Mouse (Mus musculus) layer of hippocampus, adult 9-10 months (tissue): ENCODE data around the gene Lrrc8c.

ENCODE experiments used
- DNase-seq: peaks from one replicate; pipeline ENCODE4 v3.0.0; 2022; ENCODE audit warnings: low spot score

Lrrc8c gene

DNA sequence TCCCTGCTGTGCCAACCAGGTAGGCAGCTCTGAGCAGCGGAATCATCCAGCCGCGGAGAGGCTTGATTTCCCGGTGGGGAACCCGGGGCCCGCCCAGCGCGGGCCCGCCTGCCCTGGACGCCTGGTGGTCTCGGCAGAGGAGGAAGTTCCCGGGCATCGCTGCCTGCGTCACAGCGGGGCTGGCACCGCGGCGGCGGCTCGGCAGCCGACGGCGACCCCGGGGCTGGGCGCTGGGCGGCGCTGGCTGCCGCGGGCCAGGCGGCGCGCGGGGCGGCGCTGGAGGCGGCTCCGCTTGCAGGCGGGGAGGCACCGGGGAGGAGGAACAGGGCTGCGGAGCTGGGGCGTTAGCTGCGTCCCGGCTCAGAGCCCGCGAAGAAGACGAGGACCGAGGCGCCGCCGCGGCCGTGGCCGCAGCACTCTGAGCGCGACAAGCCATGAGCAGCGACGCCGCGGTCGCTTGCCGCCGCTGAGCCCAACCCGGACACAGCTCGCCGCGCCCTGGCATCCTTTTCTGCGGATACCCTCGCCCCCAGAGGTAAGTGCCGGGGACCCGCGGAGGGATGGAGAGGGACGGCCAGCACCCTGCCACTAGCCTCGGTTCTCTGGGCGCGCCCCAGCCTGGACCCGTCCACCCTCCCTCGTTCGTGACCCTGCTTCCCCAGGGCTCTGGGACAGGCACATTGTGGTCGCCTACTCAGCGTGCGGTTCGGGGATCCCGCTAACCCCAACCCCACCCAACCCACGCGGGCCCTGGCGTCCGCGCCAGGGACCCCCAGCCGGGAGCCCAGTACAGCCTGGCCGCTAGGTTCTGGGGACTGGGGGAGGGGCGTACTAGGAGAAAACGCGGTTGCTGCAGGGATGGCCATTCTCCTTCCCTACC is at the start of gene Lrrc8c:
Gene Lrrc8c (plus strand): TSS at position 293 of the 880 bp plus-strand sequence.
- no peak for DNase-seq

DNA sequence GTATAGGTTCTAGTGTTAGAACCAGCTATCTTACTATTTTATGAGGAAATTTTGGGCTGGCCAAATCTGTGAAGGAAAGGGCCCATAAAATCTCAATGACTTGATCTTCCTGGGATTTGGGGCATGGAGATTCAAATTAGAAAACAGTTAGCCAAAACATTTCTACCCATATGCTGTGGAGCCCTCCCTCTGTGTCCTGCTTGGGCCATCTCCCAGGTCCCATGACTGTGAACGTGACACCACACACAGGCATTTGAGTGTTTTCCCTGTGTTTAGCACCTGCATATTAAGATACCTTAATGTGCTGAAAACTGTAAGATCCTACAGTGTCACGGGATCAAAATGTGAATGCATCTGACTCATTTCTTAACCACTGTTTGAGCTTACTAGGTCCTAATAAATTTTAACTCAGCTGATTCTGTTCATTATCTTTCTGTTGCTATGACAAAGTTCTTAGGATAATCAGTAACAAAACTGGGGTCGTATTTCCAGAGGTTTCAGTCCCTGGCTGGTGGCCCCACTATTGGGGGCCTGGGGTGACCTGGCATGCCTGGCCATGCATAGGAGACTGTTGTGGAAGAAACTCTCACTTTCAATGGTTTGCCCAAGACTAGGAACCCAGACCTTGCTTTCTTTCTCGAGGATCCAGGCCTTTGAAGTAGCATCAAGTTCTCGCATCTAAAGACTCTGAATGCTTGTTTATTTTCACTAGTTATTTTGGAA is 46.0 kb upstream of the Lrrc8c start:
- no peak for DNase-seq

DNA sequence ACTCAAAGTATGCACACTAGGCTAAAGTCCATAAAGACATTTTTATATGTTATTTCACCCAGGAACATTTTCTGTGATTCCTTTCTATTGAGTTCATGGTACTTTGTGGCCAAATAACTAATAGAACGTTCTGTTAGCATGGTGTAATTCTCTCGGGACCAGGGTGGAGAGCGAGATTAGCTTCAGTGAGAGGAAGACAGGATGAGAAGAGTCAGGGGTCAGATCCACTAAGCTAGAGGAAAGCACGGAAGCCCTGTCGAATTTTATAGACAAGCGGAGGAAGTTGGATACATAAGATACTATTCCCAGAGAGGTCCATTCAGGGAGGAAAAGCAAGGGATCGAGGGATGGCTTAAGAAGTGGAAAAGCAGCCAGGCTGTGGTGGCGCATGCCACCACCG is 41.7 kb upstream of the Lrrc8c start:
- DNase-seq: no peak

DNA sequence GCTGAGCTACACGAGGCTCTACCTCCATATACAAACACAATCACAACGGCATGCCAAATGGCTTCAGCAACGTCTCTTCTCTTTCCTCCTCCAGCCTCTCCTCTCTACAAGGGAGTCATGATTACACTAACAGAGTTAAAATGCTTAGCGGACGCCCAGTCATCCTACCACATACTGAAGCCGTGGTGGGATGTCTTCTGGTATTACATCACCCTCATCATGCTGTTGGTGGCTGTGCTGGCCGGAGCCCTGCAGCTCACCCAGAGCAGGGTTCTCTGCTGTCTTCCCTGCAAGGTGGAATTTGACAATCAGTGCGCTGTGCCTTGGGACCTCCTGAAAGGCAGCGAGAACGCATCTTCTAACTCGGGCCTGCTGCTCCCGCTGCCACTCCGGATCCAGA is 39.5 kb upstream of the Lrrc8c start:
- no peak for DNase-seq

DNA sequence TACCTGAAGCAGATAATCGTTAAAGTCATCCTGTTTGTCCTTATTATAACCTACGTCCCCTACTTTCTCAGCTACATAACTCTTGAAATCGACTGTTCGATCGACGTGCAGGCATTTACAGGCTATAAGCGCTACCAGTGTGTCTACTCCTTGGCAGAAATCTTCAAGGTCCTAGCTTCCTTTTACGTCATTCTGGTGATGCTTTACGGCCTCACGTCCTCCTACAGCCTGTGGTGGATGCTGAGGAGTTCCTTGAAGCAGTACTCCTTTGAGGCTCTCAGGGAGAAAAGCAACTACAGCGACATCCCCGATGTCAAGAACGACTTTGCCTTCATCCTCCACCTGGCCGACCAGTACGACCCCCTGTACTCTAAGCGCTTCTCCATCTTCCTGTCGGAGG is 38.6 kb upstream of the Lrrc8c start:
- DNase-seq: no peak

DNA sequence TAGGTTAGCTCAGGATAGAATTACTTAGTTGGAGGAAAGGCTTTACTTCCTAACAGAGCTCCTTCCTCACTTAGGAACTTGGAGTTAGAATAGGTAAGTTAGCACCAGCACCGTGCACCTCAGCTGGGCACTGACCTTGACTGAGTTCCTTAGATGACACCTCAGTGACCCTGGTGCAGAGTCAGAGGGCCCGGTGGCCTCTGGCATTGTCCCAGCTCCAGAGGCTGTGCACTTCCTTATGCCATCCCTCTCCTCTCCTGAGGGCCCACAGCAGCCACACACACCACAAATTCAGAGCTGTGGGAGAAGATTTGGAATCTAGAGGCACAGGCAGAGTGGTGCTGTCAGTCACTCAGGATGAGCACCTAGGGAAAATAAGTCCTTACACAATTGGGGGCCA is 35.6 kb upstream of the Lrrc8c start:
- DNase-seq: no peak

DNA sequence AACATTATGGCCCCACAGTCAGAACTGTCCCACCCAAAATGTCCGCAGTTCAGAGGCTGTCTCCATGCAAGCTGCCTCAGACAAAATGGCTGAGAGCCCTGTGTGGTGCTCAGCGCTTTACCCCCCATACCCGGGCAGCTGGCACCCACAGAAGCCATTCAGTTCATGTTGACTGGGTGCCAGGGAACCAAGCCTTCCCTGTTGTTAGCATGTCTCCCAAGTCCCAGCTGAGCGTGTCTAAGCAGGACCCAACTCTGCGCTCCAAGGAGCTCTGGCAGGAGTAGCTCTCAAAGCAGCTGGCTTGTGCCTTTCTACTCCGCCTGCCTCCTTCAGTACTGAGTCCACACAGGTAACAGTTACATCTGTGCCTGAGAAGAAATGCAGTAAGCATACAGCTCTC is 34.9 kb upstream of the Lrrc8c start:
- DNase-seq: no peak

DNA sequence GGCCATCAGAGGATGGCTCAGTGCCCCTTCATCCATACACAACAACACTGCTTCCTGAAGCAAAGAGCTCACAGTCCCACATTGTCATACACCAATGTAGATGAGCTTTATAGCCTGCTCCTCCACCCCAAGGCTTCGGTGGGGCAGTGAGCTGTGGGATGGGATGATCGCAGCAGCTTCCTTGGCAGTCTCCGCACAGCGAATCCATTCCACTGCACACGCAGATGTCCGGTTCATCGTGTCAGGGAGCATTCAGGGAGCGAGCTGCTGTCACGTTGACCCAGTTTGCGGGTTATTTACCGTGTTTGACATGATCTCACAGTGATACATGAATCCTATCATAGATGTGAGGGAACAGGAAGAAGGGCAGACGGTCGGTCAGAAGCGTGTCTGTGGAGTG is 34.3 kb upstream of the Lrrc8c start:
- no peak for DNase-seq

DNA sequence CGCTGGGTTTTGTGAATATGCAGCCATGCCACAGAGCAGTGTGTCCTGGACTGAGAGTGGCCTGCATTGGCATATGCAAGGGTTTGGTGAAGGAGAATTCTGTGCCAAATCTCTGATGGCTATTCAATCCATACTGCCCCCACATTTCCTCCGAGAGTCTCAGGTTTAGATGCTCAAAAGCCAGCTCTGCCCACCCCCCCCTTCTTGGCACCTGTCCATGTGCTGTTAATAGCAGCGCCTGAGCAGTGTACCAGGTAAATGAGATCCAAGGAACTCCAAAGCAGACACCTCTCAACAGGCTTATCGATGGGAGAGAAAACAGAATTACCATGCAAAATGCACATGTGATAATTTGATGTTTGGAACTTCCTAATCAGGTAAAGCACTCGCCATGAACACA is 29.0 kb upstream of the Lrrc8c start:
- no peak for DNase-seq

DNA sequence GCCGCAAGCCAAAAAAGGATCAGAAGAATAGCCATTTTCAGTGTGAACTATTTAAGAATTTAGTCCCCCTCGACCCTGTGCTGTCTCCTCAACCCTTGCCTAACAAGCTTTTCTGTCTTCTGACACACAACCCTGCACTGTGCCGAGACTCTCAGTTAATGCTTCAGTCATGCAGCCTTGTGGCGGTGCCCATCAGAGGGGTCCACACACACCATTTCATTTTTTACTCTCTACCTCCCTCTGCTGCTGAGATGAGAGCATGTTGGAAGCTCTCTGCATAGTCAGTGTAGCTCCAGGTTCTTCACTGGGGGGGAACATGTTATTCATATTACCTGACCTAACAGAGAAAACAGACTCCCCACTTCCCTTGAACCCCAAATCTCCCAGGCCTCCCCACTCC is 27.8 kb upstream of the Lrrc8c start:
- DNase-seq: no peak

DNA sequence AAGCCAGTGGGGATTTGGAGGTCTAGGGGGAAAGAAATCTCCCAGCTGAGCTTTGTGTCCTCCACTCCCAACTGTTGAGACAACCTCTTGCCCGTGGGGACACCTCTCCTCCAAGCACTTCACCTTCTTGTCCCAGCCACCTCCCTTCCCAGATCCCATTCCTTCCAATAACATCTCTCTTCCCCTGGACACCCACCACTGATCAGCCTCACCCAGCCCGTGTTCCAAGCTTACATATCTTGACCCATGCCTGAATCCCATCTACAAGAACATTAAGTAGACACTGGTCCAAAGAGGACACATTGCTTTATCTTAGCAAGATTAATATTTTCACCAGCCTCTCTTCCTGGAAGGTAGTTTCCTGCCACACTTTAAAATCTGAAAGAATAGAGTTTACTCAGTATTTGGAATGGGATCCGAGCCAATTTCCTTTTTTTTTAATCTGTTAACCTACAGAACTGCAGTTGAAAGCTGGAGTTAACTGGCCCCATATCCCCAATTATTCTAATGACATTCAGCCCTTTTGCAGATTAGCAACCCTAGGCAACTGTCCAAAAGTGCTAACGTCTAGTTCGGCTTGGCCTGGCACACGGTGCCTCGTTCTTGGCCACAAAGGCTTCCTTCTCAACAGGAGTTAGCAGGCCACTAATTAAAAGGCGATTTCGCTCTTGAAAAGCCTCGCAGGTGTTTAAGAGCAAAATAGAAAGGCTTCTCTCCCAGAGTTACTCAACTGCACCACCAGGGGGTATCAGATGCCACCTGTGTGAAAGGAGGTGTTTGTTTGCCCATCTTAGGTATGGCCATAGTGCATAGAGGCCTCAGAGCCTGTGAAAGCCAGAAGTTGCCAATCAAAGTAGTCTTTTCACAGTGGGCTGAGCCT is 26.6 kb upstream of the Lrrc8c start:
- DNase-seq: no peak

DNA sequence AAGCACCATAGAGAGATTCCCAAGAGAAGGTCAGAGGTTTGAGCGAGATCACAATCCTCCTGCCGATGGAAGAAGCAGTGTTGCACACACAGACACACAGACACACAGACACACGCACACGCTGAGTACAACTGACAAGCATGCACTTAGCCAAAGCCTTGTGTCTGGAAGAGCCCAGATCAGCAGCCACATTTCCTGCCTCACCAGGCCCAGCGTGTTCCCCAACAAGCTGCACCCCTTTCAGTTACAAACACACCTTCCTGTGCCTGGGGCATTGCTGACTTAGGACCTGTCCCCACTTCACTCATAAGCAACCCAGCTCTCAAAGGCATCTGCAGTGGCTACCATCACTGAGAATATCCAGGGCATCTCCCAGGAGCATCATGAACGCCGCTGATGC is 25.8 kb upstream of the Lrrc8c start:
- DNase-seq: no peak

DNA sequence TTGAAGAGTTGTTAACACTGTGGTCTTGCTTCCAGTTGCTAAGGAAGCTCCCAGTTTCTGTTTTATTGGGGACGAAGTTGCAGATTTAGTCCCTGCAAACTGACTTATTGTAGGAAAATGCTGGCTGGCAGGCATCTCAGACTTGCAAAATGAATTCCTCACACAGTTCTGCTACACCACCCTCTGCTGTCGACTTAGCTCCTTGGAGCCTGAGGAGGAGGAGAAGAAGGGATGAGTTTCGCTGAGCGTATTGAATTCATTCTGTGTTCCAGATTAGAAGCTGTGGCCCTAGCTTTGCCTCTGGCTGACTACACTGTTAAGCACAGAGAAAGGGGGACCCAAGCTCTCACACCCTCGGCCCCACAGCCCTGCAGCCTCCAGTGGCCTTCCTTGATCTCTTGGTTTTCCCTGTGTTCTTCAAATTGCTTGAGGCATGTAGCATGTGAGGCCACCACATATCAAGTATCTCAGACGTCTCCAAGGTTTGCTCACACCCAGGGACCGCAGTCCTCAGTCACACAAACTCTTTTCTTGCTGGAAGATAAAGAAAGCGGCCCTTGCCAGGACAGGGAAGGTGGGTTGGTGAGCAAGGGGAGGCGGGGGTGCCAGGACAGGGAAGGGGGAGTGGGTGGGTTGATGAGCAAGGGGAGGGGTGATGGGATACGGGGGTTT is 24.8 kb upstream of the Lrrc8c start:
- no peak for DNase-seq

DNA sequence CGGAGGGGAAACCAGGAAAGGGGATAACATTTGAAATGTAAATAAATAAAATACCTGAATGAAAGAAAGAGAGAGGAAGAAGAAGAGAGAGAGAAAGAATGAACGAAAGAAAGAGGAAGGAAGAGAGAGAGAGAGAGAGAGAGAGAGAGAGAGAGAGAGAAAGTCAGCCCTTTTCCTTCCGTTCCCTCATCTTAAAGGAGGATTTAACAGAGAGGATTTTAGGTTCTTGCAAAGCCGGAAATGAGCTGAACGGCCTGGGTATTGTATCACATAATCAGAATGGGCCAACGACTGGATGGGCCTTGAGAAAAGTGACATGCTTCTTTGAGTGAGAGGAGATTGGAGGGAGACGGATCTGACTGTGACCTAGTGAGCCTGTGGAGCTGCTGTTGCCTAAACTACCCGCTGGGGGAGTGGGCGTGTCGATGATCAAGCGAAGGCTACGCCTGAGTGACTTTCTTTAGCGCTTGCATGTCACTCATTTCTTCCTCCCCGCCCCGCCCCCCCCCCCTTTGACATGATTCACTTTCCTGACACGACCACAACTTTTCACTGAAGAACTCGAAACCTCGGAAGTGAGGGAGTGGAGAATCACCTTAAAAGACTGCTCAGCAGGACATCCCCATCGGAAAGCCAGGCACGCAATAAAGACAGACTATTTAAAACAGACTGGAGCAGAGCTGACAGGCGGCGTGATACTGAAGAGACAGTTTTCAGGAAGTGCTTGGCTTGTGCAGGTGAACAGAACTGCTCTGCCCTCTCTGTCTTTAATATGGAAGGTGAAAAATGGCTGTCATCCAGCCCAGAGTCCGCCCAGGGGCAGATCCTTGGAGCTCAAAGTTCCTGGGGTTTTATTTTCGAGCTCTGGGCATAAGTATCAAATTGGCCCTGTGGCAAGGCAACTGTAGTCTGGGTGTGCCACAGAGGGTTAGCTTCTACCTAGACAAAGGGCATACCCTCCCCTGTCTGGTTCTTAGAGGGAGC is 24.0 kb upstream of the Lrrc8c start:
- no peak for DNase-seq

DNA sequence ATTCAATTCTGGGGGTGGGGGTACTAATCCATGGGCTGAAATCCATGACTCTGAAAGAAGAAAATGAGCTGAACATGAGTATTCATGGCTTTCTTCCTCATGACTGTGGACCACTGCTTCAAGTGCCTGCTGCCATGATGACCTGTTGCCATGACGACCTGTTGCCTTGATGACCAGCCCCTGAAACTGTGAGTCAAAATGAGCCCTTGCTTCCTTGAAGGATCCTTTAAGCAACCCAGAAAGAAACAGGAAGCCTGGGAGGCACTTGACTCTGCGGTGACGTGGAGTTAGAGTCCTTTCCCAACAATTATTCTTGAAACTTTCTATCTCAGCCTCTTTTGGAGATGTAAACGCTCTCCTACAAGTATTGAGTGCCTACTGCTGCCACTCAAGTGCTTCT is 23.1 kb upstream of the Lrrc8c start:
- DNase-seq: no peak

DNA sequence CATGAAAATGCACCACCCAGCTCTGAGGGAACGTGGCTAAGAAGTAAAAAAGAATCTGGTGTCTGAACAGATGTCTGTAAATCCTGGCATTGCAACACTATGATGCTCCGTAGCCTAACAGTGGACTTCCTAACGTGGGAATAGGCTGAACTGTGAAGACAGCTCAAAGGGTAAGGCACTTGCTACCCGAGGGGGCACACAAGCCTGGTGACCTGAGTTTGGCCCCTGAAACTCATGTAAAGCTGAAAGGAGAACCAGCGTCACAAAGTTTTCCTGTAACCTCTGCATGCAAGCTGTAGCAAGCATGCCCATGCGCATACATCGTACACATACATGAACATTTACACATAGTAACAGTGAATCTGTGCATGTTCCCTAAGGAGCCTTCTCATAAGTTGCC is 22.6 kb upstream of the Lrrc8c start:
- no peak for DNase-seq

DNA sequence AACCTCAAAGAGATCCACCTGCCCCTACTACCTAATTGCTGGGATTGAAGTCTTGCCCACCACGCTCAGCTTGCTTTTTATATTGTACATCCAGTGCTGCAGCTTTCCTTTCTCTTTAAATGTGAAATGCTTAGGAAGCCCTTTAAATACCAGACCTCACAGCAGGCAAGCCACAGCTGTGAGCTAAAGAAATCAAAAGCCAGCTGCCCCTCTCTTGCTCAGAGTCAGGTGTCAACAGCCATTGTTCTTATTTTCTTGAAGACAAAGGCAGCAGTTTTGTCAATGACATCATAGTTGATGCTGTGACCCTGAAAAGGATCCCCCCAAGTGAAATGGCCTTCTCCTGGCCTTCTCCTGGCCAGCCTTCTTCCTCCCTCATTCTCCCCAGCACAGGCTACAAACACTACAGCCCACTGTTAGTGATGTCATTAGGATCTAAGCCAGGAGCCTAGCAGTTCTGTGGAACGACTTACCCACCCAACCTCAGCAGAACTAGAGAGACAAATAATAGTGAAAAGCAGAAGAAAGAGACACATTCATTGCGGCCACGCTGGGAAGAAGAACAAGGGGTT is 20.7 kb upstream of the Lrrc8c start:
- DNase-seq: no peak

DNA sequence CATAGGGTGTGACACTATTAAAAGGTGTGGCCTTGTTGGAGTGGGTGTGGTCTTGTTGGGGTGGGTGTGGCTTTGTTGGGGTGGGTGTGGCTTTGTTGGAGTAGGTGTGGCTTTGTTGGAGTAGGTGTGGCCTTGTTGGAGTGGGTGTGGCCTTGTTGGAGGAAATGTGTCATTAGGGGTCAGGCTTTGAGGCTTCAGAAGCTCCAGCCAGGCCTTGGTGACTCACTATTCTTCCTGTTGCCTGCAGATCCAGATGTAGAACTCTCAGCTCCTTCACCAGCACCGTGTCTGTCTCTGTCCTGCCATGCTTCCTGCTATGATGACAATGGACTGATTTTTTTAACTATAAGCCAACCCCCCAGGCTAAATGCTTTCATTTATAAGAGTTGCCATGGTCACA is 19.8 kb upstream of the Lrrc8c start:
- DNase-seq: no peak

DNA sequence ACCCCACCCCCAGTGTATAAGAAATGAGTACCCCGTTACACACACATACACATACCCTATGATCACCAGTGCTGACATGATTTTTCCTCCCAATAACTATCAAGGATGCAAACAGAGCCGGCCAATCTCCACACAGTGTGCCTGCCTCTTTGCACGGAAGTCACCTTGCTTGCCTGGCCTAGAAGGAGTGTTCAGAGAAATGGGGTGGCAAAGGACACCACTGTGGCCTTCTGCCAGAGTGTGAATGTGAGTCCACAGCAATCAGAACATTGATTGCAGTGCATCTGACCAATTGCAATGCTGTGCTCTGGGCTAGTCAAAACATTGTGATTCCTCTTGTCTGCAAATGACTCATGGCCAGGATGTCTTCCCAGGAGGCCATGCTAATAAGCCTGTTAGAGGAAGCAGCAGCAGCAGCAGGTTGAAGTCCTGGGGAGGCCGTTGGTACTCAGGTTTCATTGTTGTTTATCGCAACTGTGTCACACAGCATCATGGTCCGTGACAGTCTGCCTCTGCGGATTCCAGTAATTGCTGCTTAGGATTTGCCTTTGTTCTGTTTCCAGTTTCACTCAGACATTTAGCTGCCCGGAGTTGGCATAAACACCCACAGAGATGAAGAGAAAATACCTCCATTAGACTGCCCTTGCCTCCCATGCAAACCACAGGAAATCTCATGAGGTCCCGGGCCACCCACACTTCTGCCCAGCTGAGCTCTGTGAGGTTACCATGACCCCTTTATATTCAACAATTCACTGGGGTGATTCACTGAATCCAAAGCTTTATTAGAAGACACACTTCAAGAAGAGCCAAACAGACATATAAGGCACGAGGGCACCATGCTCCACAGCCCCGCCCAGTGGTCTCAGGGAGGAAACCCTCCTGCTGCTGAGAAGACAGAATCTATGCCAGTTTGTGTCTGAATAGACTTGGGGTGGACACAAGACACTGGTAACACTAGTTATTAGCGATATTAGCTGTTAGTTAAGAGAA is 18.8 kb upstream of the Lrrc8c start:
- no peak for DNase-seq
